Comparison of ENCODE assay signal across 9 mouse cellular contexts in genomic region chr5:123143251-123143970, GRCm38 (mm10). TPM values are rescaled to one million over a fixed set of nuclear protein-coding genes. Genes with fewer than 3 reads are reported as not detected.
DNase-seq lines count a peak whose midpoint lies in the region; ATAC-seq and TF ChIP-seq lines count a peak whose summit lies in the region.
"Had no signal": no experiment of that assay in that cellular context is flagged by ENCODE, and none has a peak within 500 bp of the region (broad histone marks: within the 10 kb centered on the region; RNA-seq: fewer than 3 reads in every experiment).

No protein-coding gene starts in this region.

- peak overlapping the region; percentile 96 for H3K4me3 ChIP-seq in kidney, embryonic 14.5 days (ENCODE audit: low read length)
- peak overlapping the region; percentile 67 for H3K4me3 ChIP-seq in bone marrow macrophage, adult 2 months (ENCODE audit: insufficient read depth, low read length)
- peak overlapping the region; percentile 85 for H3K4me3 ChIP-seq in forebrain, postnatal 0 days (ENCODE audit: low read depth, low read length)
- H3K4me3 ChIP-seq in myocyte, result peak overlapping the region; percentile 75

- no peaks in the 10 kb centered on the region for H3K9me3 ChIP-seq in kidney, embryonic 14.5 days (ENCODE audit: control insufficient read depth, low read length)
- no peaks in the 10 kb centered on the region for H3K9me3 ChIP-seq in forebrain, postnatal 0 days (ENCODE audit: low read length)

- no peak for ATAC-seq in kidney, embryonic 14.5 days (ENCODE audit: low FRiP score, low TSS enrichment)
- ATAC-seq in forebrain, postnatal 0 days, result no peak

- under 1% methylated on average over 21 of the region's 24 CpGs for WGBS in kidney, embryonic 14.5 days
- WGBS in forebrain, postnatal 0 days, result under 1% methylated on average over 24 of the region's 24 CpGs

- H3K4me2 ChIP-seq in kidney, embryonic 14.5 days (replicated peaks; ENCODE audit: low read depth, low read length), result peak overlapping the region; percentile 100
- peak overlapping the region; percentile 97 for H3K4me2 ChIP-seq in forebrain, postnatal 0 days (ENCODE audit: low read depth)
- H3K4me2 ChIP-seq in myocyte (ENCODE audit: low read depth), result peak overlapping the region; percentile 95

- H3K4me1 ChIP-seq in kidney, embryonic 14.5 days (ENCODE audit: control insufficient read depth, insufficient read depth, low read length), result peaks cover 16% of the 10 kb centered on the region
- peaks cover 5% of the 10 kb centered on the region for H3K4me1 ChIP-seq in bone marrow macrophage, adult 2 months (ENCODE audit: control insufficient read depth, insufficient read depth, low read length)
- H3K4me1 ChIP-seq in forebrain, postnatal 0 days (ENCODE audit: insufficient read depth), result peaks cover 14% of the 10 kb centered on the region; the same call in 1 of the 2 replicates

- peak overlapping the region; percentile 100 for H3K27ac ChIP-seq in kidney, embryonic 14.5 days (ENCODE audit: low read depth, low read length)
- H3K27ac ChIP-seq in bone marrow macrophage, adult 2 months (ENCODE audit: insufficient read depth, low read depth, low read length), result peak overlapping the region; percentile 48
- peak overlapping the region; percentile 100 for H3K27ac ChIP-seq in forebrain, postnatal 0 days (ENCODE audit: low read depth, low read length)

- no peak for DNase-seq in kidney, adult 9 months
- DNase-seq in forebrain, postnatal 0 days, result peak; percentile 71
- DNase-seq in kidney, postnatal 14 days, result peak; percentile 48
- no peak for DNase-seq in natural killer cell, adult 2 months (ENCODE audit: low spot score in 2 of 2)
- DNase-seq in urinary bladder, postnatal 10 days (ENCODE audit: low spot score), result no peak

- no peak for TF ChIP-seq POLR2A in bone marrow macrophage, adult 2 months (IDR thresholded peaks at IDR 0.05; ENCODE audit: borderline replicate concordance, low read depth, low read length)
- TF ChIP-seq POLR2A in myocyte (IDR thresholded peaks at IDR 0.05; ENCODE audit: insufficient read length, low read depth), result no peak

- H3K9ac ChIP-seq in kidney, embryonic 14.5 days (ENCODE audit: low read depth, low read length), result peak overlapping the region; percentile 100
- peak overlapping the region; percentile 100 for H3K9ac ChIP-seq in forebrain, postnatal 0 days

- H3ac ChIP-seq in myocyte (ENCODE audit: control insufficient read depth, insufficient read length), result peak overlapping the region; percentile 98

- H3K27me3 ChIP-seq in kidney, embryonic 14.5 days (ENCODE audit: control insufficient read depth, insufficient read depth, low read length), result no peaks in the 10 kb centered on the region
- H3K27me3 ChIP-seq in forebrain, postnatal 0 days (ENCODE audit: insufficient read depth, low read length), result no peaks in the 10 kb centered on the region
- no peaks in the 10 kb centered on the region for H3K27me3 ChIP-seq in myocyte (ENCODE audit: control insufficient read depth, insufficient read depth, insufficient read length)

- peaks cover 32% of the 10 kb centered on the region for H3K36me3 ChIP-seq in kidney, embryonic 14.5 days (ENCODE audit: control insufficient read depth, insufficient read depth, low read length)
- peaks cover 20% of the 10 kb centered on the region for H3K36me3 ChIP-seq in forebrain, postnatal 0 days (ENCODE audit: insufficient read depth)
- H3K36me3 ChIP-seq in myocyte (ENCODE audit: control insufficient read depth, insufficient read depth), result peaks cover 3% of the 10 kb centered on the region

- peaks cover 35% of the 10 kb centered on the region for H3K79me2 ChIP-seq in myocyte (ENCODE audit: control insufficient read depth, insufficient read depth)

- TF ChIP-seq CTCF in bone marrow macrophage, adult 2 months (IDR thresholded peaks at IDR 0.05; ENCODE audit: low read depth, low read length), result no peak
- no peak for TF ChIP-seq CTCF in forebrain, postnatal 0 days (IDR thresholded peaks at IDR 0.05; ENCODE audit: low read depth)

TF ChIP-seq in myocyte, 11 proteins besides CTCF, POLR2A, EP300 and RAD21:
- no peak for TF ChIP-seq USF1 (IDR thresholded peaks at IDR 0.05; ENCODE audit: low read depth)
- TF ChIP-seq MYOD1 (IDR thresholded peaks at IDR 0.05; ENCODE audit: control insufficient read depth in 1 of 3, insufficient read length in 2 of 3, low read depth in 2 of 3), result no peak
- TF ChIP-seq E2F4 (IDR thresholded peaks at IDR 0.05; ENCODE audit: insufficient read depth), result no peak
- TF ChIP-seq TCF3 (IDR thresholded peaks at IDR 0.05; ENCODE audit: insufficient read length, low read depth), result no peak
- TF ChIP-seq POLR2AphosphoS2 (IDR thresholded peaks at IDR 0.05; ENCODE audit: insufficient read length, low read depth), result no peak
- no peak for TF ChIP-seq MYOG (IDR thresholded peaks at IDR 0.05; ENCODE audit: control insufficient read depth in 1 of 3, insufficient read depth in 1 of 3, insufficient read length in 2 of 3, low read depth in 2 of 3)
- no peak for TF ChIP-seq REST (IDR thresholded peaks at IDR 0.05; ENCODE audit: insufficient read depth, insufficient read length)
- TF ChIP-seq MAX (IDR thresholded peaks at IDR 0.05; ENCODE audit: low read depth), result no peak
- no peak for TF ChIP-seq SRF (IDR thresholded peaks at IDR 0.05; ENCODE audit: control insufficient read depth, insufficient read length, low read depth)
- no peak for TF ChIP-seq TCF12 (IDR thresholded peaks at IDR 0.05; ENCODE audit: insufficient read depth, poor library complexity, severe bottlenecking)
- TF ChIP-seq CEBPB (IDR thresholded peaks at IDR 0.05; ENCODE audit: insufficient read depth, poor library complexity, severe bottlenecking), result no peak
TF ChIP-seq in myocyte: peak in this region for 0.

RNA-seq across cellular contexts. Expression of gene Setd1b, which starts 1.4 kb away (rescaled TPM):
- 16.6 and 16.7 TPM in 2 replicates for polyA plus RNA-seq in kidney, embryonic 14.5 days (2014; fragmentation: Nextera tagmentation; extraction: Ambion mirVana)
- 27.3 and 28.2 TPM in 2 replicates for polyA plus RNA-seq in bone marrow macrophage, adult 2 months (2012; ENCODE audit: insufficient read depth, insufficient read length, missing spikeins)
- 3.9 and 5.6 TPM in 2 replicates for total RNA-seq in forebrain, postnatal 0 days (2014; rRNA removed)
- 5.1 and 7.6 TPM in 2 replicates for polyA plus RNA-seq in forebrain, postnatal 0 days (2015; fragmentation: Nextera tagmentation; extraction: Ambion mirVana)
- polyA plus RNA-seq in myocyte (2012; fragmentation: generic; extraction: Trizol), result 5.4 TPM

RNA-seq across cellular contexts. Expression of gene Rhof, which starts 10.9 kb away (rescaled TPM):
- 2.0 and 3.2 TPM in 2 replicates for polyA plus RNA-seq in kidney, embryonic 14.5 days (2014; fragmentation: Nextera tagmentation; extraction: Ambion mirVana)
- 1.8 and 2.7 TPM in 2 replicates for polyA plus RNA-seq in bone marrow macrophage, adult 2 months (2012; ENCODE audit: insufficient read depth, insufficient read length, missing spikeins)
- total RNA-seq in forebrain, postnatal 0 days (2014; rRNA removed), result 25.3 and 27.0 TPM in 2 replicates
- polyA plus RNA-seq in forebrain, postnatal 0 days (2015; fragmentation: Nextera tagmentation; extraction: Ambion mirVana), result 36.9 and 38.7 TPM in 2 replicates
- 1.6 TPM for polyA plus RNA-seq in myocyte (2012; fragmentation: generic; extraction: Trizol)

RNA-seq across cellular contexts. Expression of gene Psmd9, which starts 25.8 kb away (rescaled TPM):
- polyA plus RNA-seq in kidney, embryonic 14.5 days (2014; fragmentation: Nextera tagmentation; extraction: Ambion mirVana), result 73.9 and 79.4 TPM in 2 replicates
- polyA plus RNA-seq in bone marrow macrophage, adult 2 months (2012; ENCODE audit: insufficient read depth, insufficient read length, missing spikeins), result 31.0 and 31.4 TPM in 2 replicates
- total RNA-seq in forebrain, postnatal 0 days (2014; rRNA removed), result 37.4 and 39.5 TPM in 2 replicates
- polyA plus RNA-seq in forebrain, postnatal 0 days (2015; fragmentation: Nextera tagmentation; extraction: Ambion mirVana), result 72.3 and 79.4 TPM in 2 replicates
- 30.6 TPM for polyA plus RNA-seq in myocyte (2012; fragmentation: generic; extraction: Trizol)

RNA-seq across cellular contexts. Expression of gene Hpd, which starts 39.1 kb away (rescaled TPM):
- not detected in 2 replicates for polyA plus RNA-seq in kidney, embryonic 14.5 days (2014; fragmentation: Nextera tagmentation; extraction: Ambion mirVana)
- not detected in 2 replicates for polyA plus RNA-seq in bone marrow macrophage, adult 2 months (2012; ENCODE audit: insufficient read depth, insufficient read length, missing spikeins)
- not detected in 2 replicates for total RNA-seq in forebrain, postnatal 0 days (2014; rRNA removed)
- polyA plus RNA-seq in forebrain, postnatal 0 days (2015; fragmentation: Nextera tagmentation; extraction: Ambion mirVana), result not detected in 2 replicates
- polyA plus RNA-seq in myocyte (2012; fragmentation: generic; extraction: Trizol), result not detected
- total RNA-seq: neutrophil, adult 5-6 weeks had no signal

Comparison
In these comparisons a context has a peak if more than half of its experiments do, and no peak if none do; other contexts are left out.
1. DNase-seq: peak in forebrain, postnatal 0 days (single experiment) and kidney, postnatal 14 days (single experiment); none in kidney, adult 9 months (single experiment), natural killer cell, adult 2 months (0 of 2) and urinary bladder, postnatal 10 days (single experiment).
2. H3K27ac ChIP-seq: peak in every context shown above with its lines; median percentile 100 in kidney, embryonic 14.5 days; 100 in forebrain, postnatal 0 days; 48 in bone marrow macrophage, adult 2 months.
3. Peak in every context shown above with its lines, with median percentiles within 50 percentile points of each other: H3K4me2 ChIP-seq and H3K4me3 ChIP-seq.